Mouse (Mus musculus) heart, adult 8-10 months (tissue): ENCODE data around the gene Ryr3. TPM values are rescaled to one million over a fixed set of nuclear protein-coding genes. Genes with fewer than 3 reads are reported as not detected.
A peak's percentile ranks its signal among the peaks of the same experiment; 100 is the strongest.

ENCODE experiments used
- DNase-seq: peaks from one replicate; pipeline ENCODE4 v3.0.0; 2022; ENCODE audit warnings: low spot score
- total RNA-seq, 4 experiments: library from RNA; stranded (reverse); gene quantifications; 2 replicates each; pipeline ENCODE4 v1.2.4; 2022

Ryr3 gene
- total RNA-seq, 4 experiments from 2014 or later = 0.76 to 1.3 (median 0.97) TPM

DNA sequence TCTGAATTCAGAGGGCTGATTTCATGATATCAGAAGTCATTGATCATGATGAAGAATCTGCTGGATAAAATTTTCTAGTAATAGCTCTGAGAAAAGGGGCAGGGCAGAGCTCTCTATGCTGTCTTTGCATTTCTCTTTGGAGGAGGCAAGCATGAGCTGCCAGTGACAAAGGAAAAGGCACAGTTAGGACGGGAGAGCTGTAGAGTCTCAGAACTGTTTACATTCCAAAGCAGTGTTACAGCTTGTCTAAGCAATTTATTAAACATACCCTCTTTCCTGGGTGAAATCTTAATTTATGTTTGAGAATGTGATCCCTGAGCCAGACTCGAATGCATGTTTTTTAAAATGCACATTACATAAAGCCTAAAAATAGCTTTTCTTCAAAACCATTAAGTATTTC is 435.3 kb downstream of the Ryr3 start:
- no peak for DNase-seq

DNA sequence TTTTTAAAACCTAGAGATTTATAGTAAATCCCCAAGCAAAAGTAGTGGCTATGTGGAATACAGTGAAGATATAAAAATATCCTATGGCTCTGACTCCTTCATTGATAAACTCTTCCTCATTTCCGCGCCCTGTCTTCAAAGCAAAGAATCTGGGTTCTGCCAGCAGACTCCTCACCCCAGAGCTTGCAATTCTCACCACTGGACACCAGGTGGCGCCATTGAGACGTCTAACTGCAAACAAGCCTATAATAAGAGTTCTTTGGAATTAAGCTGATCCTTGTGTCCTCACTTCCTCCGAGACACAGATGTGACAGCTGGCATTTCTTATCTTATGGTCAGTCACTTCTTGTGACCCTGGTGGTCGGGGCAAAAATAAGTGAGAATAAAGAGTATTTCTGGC is 442.1 kb downstream of the Ryr3 start:
- peak; percentile 37 for DNase-seq

DNA sequence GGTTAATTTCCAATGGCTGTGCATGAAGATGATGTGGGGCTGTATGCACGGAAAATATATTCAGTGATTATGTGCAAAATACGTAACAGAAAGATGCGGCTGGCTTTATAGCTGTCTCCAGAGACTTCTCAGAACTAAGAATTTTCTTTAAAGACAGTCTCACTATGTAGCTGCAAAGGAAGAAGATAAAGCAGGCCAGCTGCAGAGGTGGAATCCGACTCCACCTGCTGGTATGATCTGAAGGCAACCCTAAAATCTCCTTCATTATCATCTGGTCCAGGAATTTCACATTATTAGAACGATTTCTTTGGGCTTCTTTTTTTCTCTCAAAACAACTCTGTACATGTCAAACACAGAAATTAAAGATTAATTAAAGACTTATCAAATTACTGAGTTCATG is 449.2 kb downstream of the Ryr3 start:
- DNase-seq = no peak

DNA sequence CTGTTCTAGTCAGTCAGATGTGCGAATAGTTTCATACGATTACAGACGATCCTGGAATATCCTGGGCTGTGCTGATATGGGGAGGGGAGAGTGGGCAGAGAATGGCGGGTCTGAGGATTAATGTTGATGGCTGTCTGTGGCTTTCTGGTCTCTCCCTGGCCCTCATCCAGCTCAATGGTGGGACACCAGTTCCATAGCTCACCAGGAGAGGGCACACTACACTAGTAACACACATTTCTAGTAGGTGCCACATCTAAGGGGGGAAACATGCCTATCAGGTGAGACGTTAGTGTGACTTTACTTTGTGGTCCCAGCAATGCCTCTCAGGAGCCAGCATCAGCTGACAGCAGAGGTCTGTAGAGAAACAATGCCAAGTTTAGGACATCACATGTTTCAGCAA is 451.9 kb downstream of the Ryr3 start:
- DNase-seq = no peak

DNA sequence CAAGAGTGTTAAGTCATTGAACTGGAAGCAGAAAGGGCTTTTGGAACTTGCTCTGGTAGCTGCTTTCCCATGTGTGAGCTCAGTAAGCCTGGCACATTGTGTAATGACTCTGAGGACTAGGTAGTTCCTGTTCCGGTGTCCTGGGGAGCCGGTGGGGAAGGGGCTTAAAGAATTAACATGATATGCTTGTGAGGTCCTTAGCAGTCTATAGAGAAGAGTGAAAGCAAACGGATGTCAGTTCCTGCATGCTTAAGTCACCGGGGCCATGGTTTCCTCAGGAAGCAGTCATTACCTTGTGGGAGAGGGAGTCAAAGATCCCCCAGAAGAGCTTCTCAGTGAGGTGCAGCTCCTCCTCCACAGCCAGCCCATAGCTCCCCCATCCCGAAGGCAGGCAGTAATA is 452.6 kb downstream of the Ryr3 start:
- DNase-seq = no peak

DNA sequence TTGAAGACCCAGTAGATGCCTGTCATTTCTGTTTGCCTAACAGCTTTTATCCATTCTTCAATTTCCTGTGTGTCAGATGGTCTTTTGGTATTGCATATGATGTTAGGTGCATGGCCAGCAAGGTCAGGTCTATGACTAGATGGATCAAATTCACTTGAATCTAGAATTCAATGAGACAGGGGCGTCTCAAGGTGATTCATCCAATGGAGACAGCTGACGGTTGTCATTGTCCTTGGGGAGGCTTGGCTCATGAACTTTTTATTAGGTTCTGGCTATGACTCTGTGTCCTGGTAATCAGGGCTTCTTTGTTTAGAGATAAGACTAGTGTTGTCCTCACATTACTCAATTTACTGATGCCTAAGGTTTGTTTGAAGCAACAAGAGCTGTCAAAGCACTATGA is 454.9 kb downstream of the Ryr3 start:
- no peak for DNase-seq

DNA sequence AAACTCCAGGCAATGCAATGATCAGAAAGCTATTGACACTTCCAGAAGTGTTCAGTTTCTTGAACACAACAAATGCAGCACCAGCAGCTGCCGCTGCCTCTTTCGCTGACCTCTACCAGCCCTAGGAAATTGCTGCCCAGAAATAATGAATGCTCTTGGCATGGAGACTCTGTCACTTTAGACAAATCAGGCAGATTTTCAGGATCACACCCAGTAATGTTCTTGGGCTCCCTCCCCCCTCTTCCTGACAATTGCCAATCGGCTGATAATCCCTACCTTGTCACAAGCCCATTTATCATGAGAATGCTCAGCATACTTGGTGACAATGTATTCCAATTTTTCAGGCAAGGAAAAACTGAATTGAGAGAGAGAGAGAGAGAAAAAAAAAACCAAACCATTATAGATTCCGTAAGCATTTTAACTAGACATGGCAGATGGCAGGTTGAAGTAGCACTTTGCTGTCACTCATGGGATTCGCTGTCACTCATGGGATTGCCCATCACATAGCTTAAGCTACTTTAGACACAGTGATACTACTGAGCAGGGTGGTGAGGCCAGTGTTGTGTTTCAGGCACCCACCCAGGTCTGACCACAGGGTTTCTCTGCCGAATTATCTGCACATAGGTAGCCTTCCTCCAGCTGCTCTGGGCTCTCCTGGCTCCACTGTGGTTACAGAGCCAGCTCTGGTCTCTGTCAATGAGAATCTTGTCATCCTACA is 455.5 kb downstream of the Ryr3 start:
- no peak for DNase-seq

DNA sequence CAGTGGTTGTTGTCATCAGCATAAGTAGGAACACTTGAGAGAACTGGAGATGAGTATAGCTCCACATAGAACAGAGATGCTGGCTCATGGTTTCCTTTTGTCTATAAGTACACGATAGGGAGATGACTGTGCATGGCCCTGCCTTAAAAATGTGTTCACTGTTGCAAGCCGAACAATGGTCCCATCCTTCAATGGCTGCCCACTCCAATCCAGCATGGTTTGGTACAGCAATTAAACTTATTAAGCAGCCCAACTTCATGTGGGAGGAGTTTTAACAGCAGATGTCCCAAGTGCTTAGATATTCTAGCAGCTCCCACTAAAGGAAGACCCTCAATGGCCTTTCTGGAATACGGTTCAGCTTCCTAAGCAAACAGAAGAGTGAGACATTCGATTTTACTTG is 456.2 kb downstream of the Ryr3 start:
- no peak for DNase-seq

DNA sequence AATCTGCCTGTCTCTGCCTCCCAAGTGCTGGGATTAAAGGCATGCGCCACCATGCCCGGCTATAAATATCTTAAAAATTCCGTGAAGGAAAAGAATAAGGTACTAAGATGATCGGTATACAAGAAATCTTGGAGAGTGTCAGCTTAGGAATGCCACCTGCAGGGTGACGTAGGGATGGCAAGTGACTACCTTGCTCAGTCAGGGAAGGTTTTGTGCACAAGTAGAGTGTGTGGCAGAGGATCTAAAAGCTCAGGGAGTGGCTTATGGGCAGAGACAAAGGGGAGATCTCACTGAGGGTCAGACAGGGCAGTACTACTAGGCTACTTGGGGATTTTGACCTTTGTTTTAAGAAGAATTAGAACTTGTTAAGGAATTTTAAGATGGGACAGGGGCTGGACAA is 457.2 kb downstream of the Ryr3 start:
- no peak for DNase-seq

DNA sequence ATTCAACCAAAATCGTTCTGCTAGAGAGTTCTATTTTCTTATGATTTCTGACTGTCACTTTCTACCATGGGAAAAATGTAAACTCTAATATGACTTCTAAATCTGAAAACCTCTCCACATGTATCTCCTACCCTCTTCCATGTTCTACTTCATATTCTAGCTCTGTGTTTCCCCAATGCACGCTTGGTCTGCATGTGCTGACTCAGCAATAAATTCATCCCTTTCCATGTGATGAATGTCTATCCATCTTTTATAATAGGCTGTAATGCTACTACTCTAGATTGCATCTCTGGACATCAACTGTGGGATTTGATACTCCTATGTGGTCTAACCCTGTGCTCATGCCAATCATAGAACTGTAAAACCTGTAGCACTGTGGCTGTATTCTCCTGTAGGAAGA is 458.2 kb downstream of the Ryr3 start:
- no peak for DNase-seq

DNA sequence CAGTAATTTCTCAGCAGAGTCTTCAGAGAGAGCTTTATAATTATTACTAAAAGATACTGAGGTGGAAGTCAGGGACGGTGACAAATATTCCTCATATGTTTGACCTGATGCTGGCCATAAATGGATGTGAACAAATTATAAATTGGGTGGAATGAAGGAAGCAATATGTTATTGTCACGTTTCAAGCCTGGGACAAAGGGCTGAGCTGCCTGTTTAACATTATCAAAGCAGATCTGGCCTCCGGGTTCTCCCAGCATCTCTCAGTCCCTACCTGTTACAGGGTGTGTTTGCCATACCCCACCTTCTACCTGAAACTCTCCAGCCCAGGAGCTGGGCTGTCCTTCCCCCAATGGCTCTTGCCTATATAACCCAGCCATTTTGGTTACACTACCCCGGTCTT is 463.6 kb downstream of the Ryr3 start:
- DNase-seq = no peak

DNA sequence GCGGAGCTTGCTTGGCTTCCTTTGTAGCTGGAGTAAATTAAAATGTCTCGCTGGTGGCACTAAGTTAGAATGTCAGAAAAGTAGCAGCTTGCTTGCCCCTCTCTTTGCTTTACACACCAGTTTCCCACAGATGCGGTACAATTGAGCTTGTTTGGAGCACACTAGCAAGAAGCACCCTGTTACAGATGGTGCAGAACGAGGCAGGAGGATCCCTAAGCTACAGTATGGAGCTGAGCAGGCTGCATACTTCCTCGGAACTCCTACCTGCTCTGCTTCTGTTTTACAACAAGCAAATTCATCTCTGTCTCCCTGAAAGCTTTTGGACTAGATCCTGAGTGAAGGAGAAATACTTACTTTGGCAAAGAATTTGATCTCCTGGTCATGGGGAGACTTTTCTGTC is 465.5 kb downstream of the Ryr3 start:
- no peak for DNase-seq

DNA sequence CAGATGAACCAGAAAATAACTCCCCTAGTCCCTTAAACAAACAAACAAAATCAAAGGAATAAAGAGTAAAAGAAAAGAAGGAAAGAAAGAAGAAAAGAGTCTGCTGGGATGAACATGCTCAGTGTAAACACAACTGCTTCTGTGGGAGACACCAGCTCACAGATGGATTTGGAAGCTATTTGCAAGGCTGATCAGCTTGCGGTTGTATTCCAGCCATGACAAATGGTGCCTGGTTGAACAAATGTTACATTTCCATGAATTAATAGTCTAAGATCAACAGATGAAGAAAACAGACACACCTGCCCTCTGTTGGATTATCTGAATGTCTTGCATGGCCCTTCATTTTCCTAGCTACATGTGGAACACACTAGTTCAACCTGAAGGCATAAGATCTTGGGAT is 468.4 kb downstream of the Ryr3 start:
- no peak for DNase-seq

DNA sequence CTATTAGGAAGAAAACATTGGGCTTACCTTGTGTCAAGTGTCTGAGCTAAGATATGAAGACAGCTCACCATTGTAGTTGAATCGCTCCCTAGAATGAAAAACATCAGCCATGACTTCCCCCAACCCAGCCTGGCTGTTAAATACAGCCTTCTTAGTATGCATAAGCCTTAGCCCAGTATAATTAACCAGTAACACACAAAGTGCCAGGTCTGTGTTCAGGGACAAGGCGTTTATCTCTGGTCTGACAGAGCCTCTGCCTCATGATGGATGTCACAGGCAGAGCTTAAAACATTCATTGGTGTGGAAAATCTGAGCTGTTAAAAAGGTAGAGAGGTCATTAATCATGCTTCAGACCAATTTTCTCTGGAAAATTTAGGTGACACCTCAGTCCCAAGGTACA is 484.0 kb downstream of the Ryr3 start:
- no peak for DNase-seq

DNA sequence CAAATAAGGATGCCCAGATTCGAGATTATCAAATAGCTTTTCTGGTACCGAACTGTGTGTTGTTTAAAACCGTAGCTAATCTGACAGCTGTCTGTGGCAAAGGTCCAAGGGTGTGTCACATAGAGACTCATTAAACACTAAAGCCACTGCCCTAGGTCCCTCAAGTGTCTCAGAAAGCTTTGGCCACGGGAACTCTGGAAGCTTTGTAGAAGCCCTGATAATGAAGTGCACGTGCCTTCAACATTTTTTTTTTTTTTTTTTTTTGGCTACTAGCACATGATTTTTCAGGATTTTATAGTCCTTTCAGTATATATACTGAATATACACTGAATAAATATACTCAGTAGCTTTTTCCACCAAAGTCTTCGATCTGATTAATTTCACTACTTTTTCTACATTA is 489.1 kb downstream of the Ryr3 start:
- DNase-seq = no peak

DNA sequence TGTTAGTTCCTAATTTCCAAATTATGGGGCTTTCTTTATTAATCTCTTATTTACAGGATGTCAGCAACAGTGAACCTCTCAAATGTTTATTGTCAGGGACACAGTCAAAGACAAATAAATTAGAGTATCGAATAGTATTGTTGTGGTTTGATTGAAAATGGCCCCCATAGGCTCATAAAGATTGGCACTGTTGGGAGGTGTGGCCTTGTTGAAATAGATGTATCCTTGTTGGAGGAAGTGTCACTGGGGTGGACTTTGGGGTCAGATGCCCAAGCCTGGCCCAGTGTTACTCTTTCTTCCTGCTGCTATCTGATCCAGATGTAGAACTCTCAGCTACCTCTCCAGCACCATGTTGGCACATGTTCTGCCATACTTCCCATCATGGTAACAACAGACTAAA is 495.7 kb downstream of the Ryr3 start:
- no peak for DNase-seq

DNA sequence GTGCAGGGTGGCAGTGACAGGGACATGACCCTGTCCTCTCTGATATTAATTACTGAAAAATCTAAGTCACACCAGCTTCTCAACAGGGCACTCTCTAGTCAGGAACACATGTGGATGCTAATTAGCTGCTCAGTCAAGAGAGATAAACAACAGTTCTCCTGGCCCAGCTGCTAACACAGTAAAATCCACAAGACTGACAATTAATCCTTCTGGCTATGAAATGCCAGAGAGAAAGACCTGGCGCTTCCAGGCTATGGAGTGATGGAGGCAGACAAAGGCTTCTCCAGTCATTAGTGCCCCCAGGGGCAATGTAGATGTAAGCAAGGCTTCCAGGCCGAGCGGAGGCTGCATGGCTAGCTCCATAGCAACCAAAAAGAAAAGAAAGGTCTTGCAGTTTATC is 496.2 kb downstream of the Ryr3 start:
- DNase-seq = no peak

DNA sequence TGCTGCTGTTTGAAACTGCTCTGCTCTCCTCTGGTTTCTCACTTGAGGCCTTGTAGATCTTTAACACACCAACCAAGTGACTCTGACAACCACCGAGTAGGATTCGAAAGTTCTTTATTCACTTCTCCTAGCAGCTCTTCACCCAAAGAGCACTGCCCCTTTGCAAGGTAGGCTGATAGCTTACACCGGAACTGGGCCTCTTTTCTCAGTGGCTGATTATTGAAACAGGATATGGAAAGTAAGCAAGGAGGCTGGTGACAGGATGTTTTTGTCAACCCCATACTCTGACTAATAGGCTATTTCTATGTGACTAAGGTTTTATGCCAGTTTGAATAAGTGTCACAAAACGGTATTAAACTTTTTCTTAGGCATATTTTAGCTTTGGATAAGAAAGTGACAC is 502.2 kb downstream of the Ryr3 start:
- no peak for DNase-seq

DNA sequence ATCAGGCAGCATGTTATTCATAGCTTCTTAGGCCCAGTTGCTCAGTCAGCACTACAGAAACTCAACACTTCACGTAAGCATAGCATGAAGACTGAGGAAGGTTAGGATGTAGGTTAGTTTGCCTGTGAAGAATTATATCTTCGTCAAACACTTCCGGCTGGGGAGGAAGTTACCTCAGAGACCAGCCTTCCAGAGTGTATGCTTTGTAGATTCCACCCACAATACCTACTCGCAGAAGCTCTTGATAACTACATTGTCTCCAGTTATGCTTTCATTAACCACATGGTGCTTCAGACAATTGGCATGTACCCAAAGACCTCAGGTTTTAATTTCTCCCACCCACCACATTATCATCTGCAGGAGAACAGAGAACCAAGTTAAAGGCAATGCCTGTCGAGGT is 535.1 kb downstream of the Ryr3 start:
- no peak for DNase-seq

DNA sequence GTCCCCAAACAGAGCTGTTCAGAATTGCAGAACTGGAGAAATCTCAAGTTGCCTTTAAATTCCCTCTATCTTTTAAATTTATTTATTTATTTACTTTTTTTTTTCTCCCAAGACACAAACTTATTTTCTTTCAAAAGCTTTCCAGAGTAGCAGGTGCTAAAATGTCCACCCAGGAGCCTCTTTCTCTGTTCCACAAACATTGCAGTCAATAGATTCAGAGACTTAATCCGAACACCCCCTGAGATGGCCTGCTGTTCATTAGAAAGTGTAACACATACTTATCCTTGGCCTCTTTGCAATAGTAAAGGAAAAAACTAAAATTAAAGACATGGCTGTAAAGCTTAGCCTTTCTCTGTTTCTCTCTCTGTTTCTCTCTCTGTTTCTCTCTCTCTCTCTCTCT is 539.6 kb downstream of the Ryr3 start:
- DNase-seq = no peak

DNA sequence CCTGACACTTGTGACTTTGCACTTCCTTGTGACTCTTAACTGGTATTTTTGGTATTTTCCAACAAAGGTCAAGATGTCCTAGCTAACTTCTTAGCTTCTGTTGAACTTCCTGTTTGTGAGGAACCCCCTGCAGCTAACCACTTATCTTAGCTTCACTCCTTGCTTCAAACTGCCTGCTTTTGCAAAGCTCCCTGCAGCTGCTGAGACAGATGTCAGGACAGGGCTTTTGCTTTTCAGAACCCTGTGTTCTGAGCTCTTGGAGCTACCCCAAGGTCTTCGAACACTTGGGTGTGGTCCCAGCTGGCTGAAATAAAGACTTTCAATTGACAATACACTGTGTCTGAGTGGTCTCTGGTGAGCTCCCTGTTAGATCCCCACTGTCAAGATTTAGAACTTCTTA is 540.2 kb downstream of the Ryr3 start:
- peak; percentile 44 for DNase-seq

DNA sequence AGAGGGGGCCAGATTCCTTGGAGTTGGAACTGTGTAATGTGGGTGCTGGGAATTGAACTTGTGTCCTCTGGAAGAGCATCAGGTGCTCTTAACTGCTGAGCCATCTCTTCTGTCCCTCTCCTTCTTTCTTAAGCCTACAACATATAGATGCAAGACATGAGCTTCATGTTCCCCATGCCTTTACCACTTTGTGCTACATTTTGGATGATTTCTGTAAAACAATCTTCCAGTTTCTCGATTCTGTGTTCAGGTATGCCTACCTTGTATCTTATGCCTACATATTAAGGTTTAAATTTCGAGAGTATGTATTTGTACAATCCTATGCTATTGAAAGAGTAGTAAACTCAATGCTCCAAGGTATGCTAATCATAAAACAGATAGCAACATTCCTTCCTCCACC is 540.7 kb downstream of the Ryr3 start:
- no peak for DNase-seq

DNA sequence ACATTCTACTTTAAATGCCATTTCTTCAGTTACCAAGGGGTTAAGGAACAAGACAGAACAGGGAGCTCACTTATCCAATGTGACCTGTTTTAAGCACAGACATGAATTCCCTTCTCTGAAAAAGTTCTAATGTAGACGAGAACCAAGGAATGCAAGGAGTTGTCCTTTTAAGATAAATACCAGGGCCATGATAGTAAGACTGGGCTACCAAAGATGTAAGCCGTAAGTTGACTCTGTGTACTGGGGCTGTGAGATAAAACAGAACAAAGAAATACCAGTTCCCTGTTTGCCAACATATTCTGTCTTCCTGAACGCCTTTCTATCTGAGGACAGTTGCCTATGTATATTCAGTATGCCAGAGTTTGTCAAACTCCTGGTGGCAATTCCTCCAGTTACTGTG is 547.4 kb downstream of the Ryr3 start:
- DNase-seq = no peak

DNA sequence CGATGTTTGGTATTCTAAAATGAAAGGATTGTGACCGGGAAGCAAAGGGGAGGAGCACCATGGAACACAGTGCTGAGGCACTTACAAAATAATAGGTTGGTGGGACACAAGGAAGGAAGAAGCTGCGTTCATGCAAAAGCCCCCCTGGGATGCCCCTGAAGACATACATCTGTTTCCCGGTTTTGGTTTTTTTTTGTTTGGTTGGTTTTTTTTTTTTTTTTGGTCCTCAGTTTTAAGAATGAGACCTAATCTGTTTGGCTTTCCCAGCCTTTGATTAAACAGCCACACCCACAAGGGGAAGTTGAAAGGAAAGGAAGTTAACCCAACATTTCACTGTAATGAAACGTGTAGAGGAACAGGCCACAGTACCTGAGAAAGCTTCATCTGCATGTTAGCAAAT is 560.8 kb downstream of the Ryr3 start:
- no peak for DNase-seq
